Mouse (Mus musculus) olfactory bulb, adult 2 months (tissue): ENCODE measurements around the gene Ifngr1.

Experiments used
- CTCF ChIP-seq: fragments of 200-500 bp; IDR thresholded peaks from 2 replicates; pipeline ENCODE4 v1.5.1; 2012; ENCODE audit warnings: low read depth, mild to moderate bottlenecking, low read length, moderate library complexity; ENCODE audit not compliant: insufficient read depth
- POLR2A ChIP-seq: fragments of 200-500 bp; IDR thresholded peaks from 2 replicates; pipeline ENCODE4 v1.6.1; 2012; ENCODE audit warnings: mild to moderate bottlenecking, low read depth, low read length, moderate library complexity; ENCODE audit not compliant: insufficient read depth

GRCm38 (mm10) chr10:19613111-19613753 is 21.5 kb downstream of the Ifngr1 start:
- TF ChIP-seq CTCF (no peak), POLR2A (no peak)
